Mouse (Mus musculus) adrenal gland (tissue): Measurements from ENCODE around the gene Tiprl.

Source experiments
- intact Hi-C: fragments of 180-260 bp; cut with DNase I; formaldehyde crosslinking; loops from one replicate; pipeline ENCODE4 v1.15.1; 2025

Tiprl gene

GRCm38 (mm10) chr1:165203488-165204035 is 33.2 kb downstream of the Tiprl start:
- intact Hi-C loops = no loop called here

- intact Hi-C loops = no loop called here
Observed at GRCm38 (mm10) chr1:165201445-165202012, 35.3 kb downstream of the Tiprl start.

GRCm38 (mm10) chr1:165200748-165201147 is 36.0 kb downstream of the Tiprl start:
- intact Hi-C loops = no loop called here

GRCm38 (mm10) chr1:165199639-165200038 is 37.2 kb downstream of the Tiprl start:
- intact Hi-C loops = no loop called here

GRCm38 (mm10) chr1:165198951-165199350 is 37.8 kb downstream of the Tiprl start:
- intact Hi-C loops = no loop called here

GRCm38 (mm10) chr1:165197875-165198274 is 38.9 kb downstream of the Tiprl start:
- intact Hi-C loops = no loop called here

GRCm38 (mm10) chr1:165195396-165195960 is 41.3 kb downstream of the Tiprl start:
- intact Hi-C loops = loop anchor here (2.0 kb wide), 1 partner anchor 41 kb away; the partner anchor contains the start of gene Tiprl

- intact Hi-C loops = loop anchor here (2.0 kb wide), 1 partner anchor 42 kb away; the partner anchor contains the start of gene Tiprl
Observed at GRCm38 (mm10) chr1:165194662-165195013, 42.2 kb downstream of the Tiprl start.

- intact Hi-C loops = loop anchor here (2.0 kb wide), 1 partner anchor 43 kb away; the partner anchor contains the start of gene Tiprl
Observed at GRCm38 (mm10) chr1:165193880-165194661, 42.7 kb downstream of the Tiprl start, which contains the start of gene Sft2d2. Gene Sft2d2, minus strand, starts transcription at chr1:165194438.

- intact Hi-C loops = no loop called here
Observed at GRCm38 (mm10) chr1:165193426-165193825, 43.4 kb downstream of the Tiprl start.

GRCm38 (mm10) chr1:165192714-165193264 is 44.0 kb downstream of the Tiprl start:
- intact Hi-C loops = no loop called here

GRCm38 (mm10) chr1:165192102-165192501 is 44.7 kb downstream of the Tiprl start:
- intact Hi-C loops = no loop called here

GRCm38 (mm10) chr1:165191611-165192010 is 45.2 kb downstream of the Tiprl start:
- intact Hi-C loops = no loop called here

- intact Hi-C loops = no loop called here
Observed at GRCm38 (mm10) chr1:165190571-165191273, 46.1 kb downstream of the Tiprl start.

GRCm38 (mm10) chr1:165190068-165190467 is 46.7 kb downstream of the Tiprl start:
- intact Hi-C loops = no loop called here

- intact Hi-C loops = no loop called here
Observed at GRCm38 (mm10) chr1:165188806-165189580, 47.8 kb downstream of the Tiprl start.

GRCm38 (mm10) chr1:165187357-165187756 is 49.4 kb downstream of the Tiprl start:
- intact Hi-C loops = no loop called here

GRCm38 (mm10) chr1:165186491-165186890 is 50.3 kb downstream of the Tiprl start:
- intact Hi-C loops = no loop called here

GRCm38 (mm10) chr1:165185116-165185515 is 51.7 kb downstream of the Tiprl start:
- intact Hi-C loops = no loop called here

GRCm38 (mm10) chr1:165184178-165184577 is 52.6 kb downstream of the Tiprl start:
- intact Hi-C loops = no loop called here
